Comparison of ENCODE assay signal across 19 mouse cellular contexts in the genomic region with DNA sequence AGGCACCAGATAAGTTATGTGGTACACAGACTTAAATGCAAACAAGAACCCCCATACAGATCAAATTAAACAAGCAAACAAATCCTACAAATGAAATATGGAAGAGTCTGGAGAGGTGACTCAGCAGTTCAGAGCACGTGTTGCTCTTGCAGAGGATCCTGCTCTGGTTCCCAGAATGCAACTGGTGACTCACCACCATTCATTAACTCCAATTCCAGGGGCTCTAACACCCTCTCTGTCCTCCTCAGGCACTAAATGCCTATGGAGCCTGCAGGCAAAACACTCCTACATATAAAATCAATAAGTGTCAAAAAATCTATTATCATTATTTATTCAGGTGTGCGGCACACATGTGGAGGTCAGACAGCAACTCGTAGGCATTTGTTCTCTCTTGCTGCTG. TPM values are rescaled to one million over a fixed set of nuclear protein-coding genes. Genes with fewer than 3 reads are reported as not detected.
DNase-seq lines count a peak whose midpoint lies in the region; ATAC-seq and TF ChIP-seq lines count a peak whose summit lies in the region.
"Had no signal": no experiment of that assay in that cellular context is flagged by ENCODE, and none has a peak within 500 bp of the region (broad histone marks: within the 10 kb centered on the region; RNA-seq: fewer than 3 reads in every experiment).

No protein-coding gene starts in this region.

- no peaks in the 10 kb centered on the region; the same call in 1 of the 2 replicates for H3K79me2 ChIP-seq in MEL (ENCODE audit: control insufficient read depth, insufficient read depth, low read length, poor library complexity)

- no peak overlapping the region for H3K4me3 ChIP-seq in lung, embryonic 14.5 days (ENCODE audit: low read depth, low read length)
- H3K4me3 ChIP-seq in MEL (ENCODE audit: control insufficient read depth in 1 of 2, insufficient read depth in 1 of 2, low read depth in 2 of 2, low read length in 2 of 2) = peak overlapping the region; percentile 32 to 47
- no peak overlapping the region for H3K4me3 ChIP-seq in layer of hippocampus, adult 2 months
- H3K4me3 ChIP-seq: midbrain, embryonic 12.5 days had no signal

- TF ChIP-seq POLR2A in MEL (IDR thresholded peaks at IDR 0.05; ENCODE audit: control insufficient read depth in 1 of 2, insufficient read depth in 1 of 2, low read depth in 1 of 2, low read length in 2 of 2, poor library complexity in 1 of 2) = no peak

- H3K36me3 ChIP-seq in lung, embryonic 14.5 days (ENCODE audit: insufficient read depth) = no peaks in the 10 kb centered on the region
- peaks cover 0 to 19% of the 10 kb centered on the region in 2 experiments; a peak in 2 of 4 replicates for H3K36me3 ChIP-seq in MEL (ENCODE audit: control insufficient read depth in 1 of 2, insufficient read depth in 2 of 2, low read length in 2 of 2)
- H3K36me3 ChIP-seq: midbrain, embryonic 12.5 days had no signal

- TF ChIP-seq RAD21 in MEL (IDR thresholded peaks at IDR 0.05; ENCODE audit: low read depth, low read length) = no peak

- H3K9ac ChIP-seq in lung, embryonic 14.5 days = no peak overlapping the region
- H3K9ac ChIP-seq in MEL (ENCODE audit: control insufficient read depth, low read depth, low read length, poor library complexity, severe bottlenecking) = peak overlapping the region; percentile 58
- H3K9ac ChIP-seq: forebrain, postnatal 0 days; midbrain, embryonic 12.5 days had no signal

- peaks cover 8% of the 10 kb centered on the region for H3K4me1 ChIP-seq in lung, embryonic 14.5 days (ENCODE audit: insufficient read depth)
- peaks cover 7 to 19% of the 10 kb centered on the region in 2 experiments for H3K4me1 ChIP-seq in MEL (ENCODE audit: control insufficient read depth in 1 of 2, insufficient read depth in 2 of 2, low read length in 2 of 2)

- no peak for TF ChIP-seq CTCF in lung, embryonic 14.5 days (IDR thresholded peaks at IDR 0.05; ENCODE audit: low read depth)
- no peak for TF ChIP-seq CTCF in MEL (IDR thresholded peaks at IDR 0.05 in 2 of 3, conservative IDR thresholded peaks at IDR 0.05 in 1 of 3; ENCODE audit: control insufficient read depth in 1 of 3, insufficient read depth in 1 of 3, low read depth in 2 of 3, low read length in 3 of 3, poor library complexity in 1 of 3, severe bottlenecking in 1 of 3)
- no peak for TF ChIP-seq CTCF in layer of hippocampus, adult 2 months (conservative IDR thresholded peaks at IDR 0.05)

- no peak for ATAC-seq in lung, embryonic 14.5 days (ENCODE audit: insufficient read depth)
- ATAC-seq: forebrain, postnatal 0 days; hindbrain, postnatal 0 days had no signal

- 30% methylated on average over 3 of the region's 3 CpGs for WGBS in lung, embryonic 14.5 days

- H3K4me2 ChIP-seq in lung, embryonic 14.5 days = no peak overlapping the region
- H3K4me2 ChIP-seq: midbrain, embryonic 12.5 days had no signal

- H3K27ac ChIP-seq in lung, embryonic 14.5 days (ENCODE audit: low read depth) = peak overlapping the region; percentile 77
- peak overlapping the region; percentile 61 for H3K27ac ChIP-seq in MEL (ENCODE audit: control insufficient read depth, low read depth, low read length)
- no peak overlapping the region for H3K27ac ChIP-seq in layer of hippocampus, adult 2 months
- H3K27ac ChIP-seq: hindbrain, postnatal 0 days; midbrain, embryonic 12.5 days had no signal

- TF ChIP-seq EP300 in MEL (IDR thresholded peaks at IDR 0.05; ENCODE audit: low read depth in 1 of 2, low read length in 2 of 2) = no peak; a peak in 1 of 4 replicates

- H3K9me3 ChIP-seq in lung, embryonic 14.5 days (ENCODE audit: low read depth, low read length) = no peaks in the 10 kb centered on the region
- H3K9me3 ChIP-seq in MEL (replicated peaks; ENCODE audit: insufficient read depth, low read length) = no peaks in the 10 kb centered on the region
- H3K9me3 ChIP-seq: midbrain, embryonic 12.5 days had no signal

- no peaks in the 10 kb centered on the region for H3K27me3 ChIP-seq in lung, embryonic 14.5 days (ENCODE audit: insufficient read depth, low read length)
- no peaks in the 10 kb centered on the region for H3K27me3 ChIP-seq in MEL (ENCODE audit: control insufficient read depth in 1 of 2, insufficient read depth in 2 of 2, low read length in 2 of 2)
- H3K27me3 ChIP-seq: midbrain, embryonic 12.5 days had no signal

- peak; percentile 74 for DNase-seq in heart, adult 11 months
- no peak for DNase-seq in heart, adult 18-20 months
- DNase-seq in lung, embryonic 14.5 days = peak; percentile 6
- DNase-seq in lung, postnatal 4 days = no peak
- DNase-seq in MEL (ENCODE audit: low read depth, low spot score) = peak; percentile 68
- DNase-seq in mesoderm, embryonic 11.5 days (ENCODE audit: low read depth, low spot score) = peak; percentile 23
- no peak for DNase-seq in cerebellum, postnatal 4 days (ENCODE audit: low spot score in 2 of 2)
- no peak for DNase-seq in layer of hippocampus, adult 2 months (ENCODE audit: low spot score in 2 of 2)
- DNase-seq: cerebellum, adult 9-10 months; forebrain, postnatal 0 days; heart, postnatal 4 days; kidney, adult 8-10 months; kidney, postnatal 25 days; lung, postnatal 10 days; thymus, postnatal 14 days had no signal

TF ChIP-seq in MEL, 35 proteins besides CTCF, POLR2A, EP300 and RAD21:
- peak; percentile 65 for TF ChIP-seq MXI1 (IDR thresholded peaks at IDR 0.05; ENCODE audit: low read depth, low read length)
- no peak for TF ChIP-seq ZC3H11A (IDR thresholded peaks at IDR 0.05; ENCODE audit: low read depth, low read length)
- peak; percentile 92 for TF ChIP-seq MYC (IDR thresholded peaks at IDR 0.05; ENCODE audit: low read depth, low read length)
- TF ChIP-seq POLR2AphosphoS5 (IDR thresholded peaks at IDR 0.05; ENCODE audit: borderline replicate concordance, low read depth, low read length) = no peak
- TF ChIP-seq MAX (IDR thresholded peaks at IDR 0.05; ENCODE audit: low read length) = peak; percentile 94
- peak; percentile 59; the same call in 1 of the 2 replicates for TF ChIP-seq GABPA (IDR thresholded peaks at IDR 0.05; ENCODE audit: low read depth, low read length)
- TF ChIP-seq TCF12 (IDR thresholded peaks at IDR 0.05; ENCODE audit: low read depth, low read length) = no peak
- no peak for TF ChIP-seq KAT2A (conservative IDR thresholded peaks at IDR 0.05; ENCODE audit: low read depth, low read length)
- TF ChIP-seq BHLHE40 (IDR thresholded peaks at IDR 0.05; ENCODE audit: borderline replicate concordance, low read depth, low read length) = no peak; the same call in 1 of the 2 replicates

RNA-seq across cellular contexts. Expression of gene Lrguk, which starts 4.8 kb away (rescaled TPM):
- under 1 TPM in 1 of 2 experiments, not detected in 1; 0.05 TPM for total RNA-seq in heart, adult 18-20 months (2021)
- 3.5 and 3.6 TPM in 2 replicates for polyA plus RNA-seq in lung, embryonic 14.5 days (2014; fragmentation: Nextera tagmentation; extraction: Ambion mirVana)
- 0.12 and 0.20 TPM in 2 replicates for total RNA-seq in MEL (2012; rRNA removed)
- polyA plus RNA-seq in MEL (2012; ENCODE audit: insufficient read depth in 1 of 2, insufficient read length in 2 of 2, low read depth in 1 of 2, low replicate concordance in 2 of 2, missing spikeins in 1 of 2) = 1 to 10 TPM in 1 of 2 experiments, not detected in 1; 1.6 TPM
- total RNA-seq in layer of hippocampus, adult 2 months (2021) = 1 to 10 TPM; 2.2 to 2.4 TPM
- total RNA-seq: granulocyte monocyte progenitor cell, adult 5-6 weeks had no signal
- polyA plus RNA-seq: liver, adult 2 months had no signal

Comparison
In these comparisons a context has a peak if more than half of its experiments do, and no peak if none do; other contexts are left out.
1. DNase-seq: peak in heart, adult 11 months (single experiment), lung, embryonic 14.5 days (single experiment), MEL (single experiment) and mesoderm, embryonic 11.5 days (single experiment); none in heart, adult 18-20 months (0 of 2), lung, postnatal 4 days (0 of 2), cerebellum, postnatal 4 days (0 of 2) and layer of hippocampus, adult 2 months (0 of 2).
2. H3K4me3 ChIP-seq: peak in MEL (2 of 2); none in lung, embryonic 14.5 days (single experiment) and layer of hippocampus, adult 2 months (single experiment).